Comparison of ENCODE assay signal across 9 mouse cellular contexts in genomic region chr9:108111593-108112121, GRCm38 (mm10). TPM values are rescaled to one million over a fixed set of nuclear protein-coding genes. Genes with fewer than 3 reads are reported as not detected.
DNase-seq lines count a peak whose midpoint lies in the region; ATAC-seq lines count a peak whose summit lies in the region.
"Had no signal": no experiment of that assay in that cellular context is flagged by ENCODE, and none has a peak within 500 bp of the region (broad histone marks: within the 10 kb centered on the region; RNA-seq: fewer than 3 reads in every experiment).

No protein-coding gene starts in this region.

- no peak overlapping the region for H3K27ac ChIP-seq in liver, embryonic 11.5 days (ENCODE audit: low read depth, low read length)
- peak overlapping the region; percentile 65; the same call in 1 of the 2 replicates for H3K27ac ChIP-seq in limb, embryonic 10.5 days
- H3K27ac ChIP-seq in neural tube, embryonic 13.5 days (replicated peaks), result 0 out of 2 replicates have a peak overlapping the region, but pooled peaks have one; percentile 13

- ATAC-seq in liver, embryonic 11.5 days (replicated peaks; ENCODE audit: low FRiP score), result no peak
- no peak for ATAC-seq in neural tube, embryonic 13.5 days (ENCODE audit: low read depth)

- H3K4me1 ChIP-seq in liver, embryonic 11.5 days (replicated peaks; ENCODE audit: control insufficient read depth, insufficient read depth, low read length), result peaks cover 8% of the 10 kb centered on the region
- H3K4me1 ChIP-seq in limb, embryonic 10.5 days, result peaks cover 30% of the 10 kb centered on the region
- peaks cover 9% of the 10 kb centered on the region for H3K4me1 ChIP-seq in neural tube, embryonic 13.5 days (replicated peaks)

- H3K9ac ChIP-seq in liver, embryonic 11.5 days (ENCODE audit: low read depth, low read length), result no peak overlapping the region; the same call in 1 of the 2 replicates
- 0 out of 2 replicates have a peak overlapping the region, but pooled peaks have one; percentile 38 for H3K9ac ChIP-seq in neural tube, embryonic 13.5 days

- 76% methylated on average over 17 of the region's 17 CpGs for WGBS in liver, embryonic 11.5 days
- WGBS in limb, embryonic 10.5 days, result 75% methylated on average over 17 of the region's 17 CpGs
- 75% methylated on average over 17 of the region's 17 CpGs for WGBS in neural tube, embryonic 13.5 days

- no peaks in the 10 kb centered on the region for H3K36me3 ChIP-seq in liver, embryonic 11.5 days (ENCODE audit: control insufficient read depth, insufficient read depth, low read length)
- H3K36me3 ChIP-seq in limb, embryonic 10.5 days, result no peaks in the 10 kb centered on the region
- peaks cover 94% of the 10 kb centered on the region for H3K36me3 ChIP-seq in neural tube, embryonic 13.5 days

- no peaks in the 10 kb centered on the region for H3K9me3 ChIP-seq in liver, embryonic 11.5 days (ENCODE audit: control insufficient read depth, low read length)
- H3K9me3 ChIP-seq in limb, embryonic 10.5 days (replicated peaks), result no peaks in the 10 kb centered on the region
- H3K9me3 ChIP-seq in neural tube, embryonic 13.5 days, result no peaks in the 10 kb centered on the region

- peak; percentile 54 for DNase-seq in cerebellum, adult 9-10 months
- no peak for DNase-seq in cerebellum, adult 11 months
- DNase-seq in liver, embryonic 11.5 days (ENCODE audit: low spot score), result no peak
- no peak for DNase-seq in liver
- no peak for DNase-seq in limb, embryonic 10.5 days (ENCODE audit: low spot score)
- no peak for DNase-seq in ovary, postnatal 10 days (ENCODE audit: low spot score)
- DNase-seq in thymus, postnatal 10 days (ENCODE audit: low spot score in 2 of 2), result no peak
- DNase-seq: layer of hippocampus, adult 9-11 months had no signal

- H3K4me3 ChIP-seq in liver, embryonic 11.5 days (ENCODE audit: low read depth, low read length), result peak overlapping the region; percentile 34
- peak overlapping the region; percentile 51 for H3K4me3 ChIP-seq in limb, embryonic 10.5 days
- no peak overlapping the region for H3K4me3 ChIP-seq in neural tube, embryonic 13.5 days

- peak overlapping the region; percentile 65 for H3K4me2 ChIP-seq in liver, embryonic 11.5 days
- peak overlapping the region; percentile 46 for H3K4me2 ChIP-seq in neural tube, embryonic 13.5 days

- H3K27me3 ChIP-seq in liver, embryonic 11.5 days (replicated peaks; ENCODE audit: control insufficient read depth, insufficient read depth, low read length), result peaks cover 41% of the 10 kb centered on the region
- H3K27me3 ChIP-seq in limb, embryonic 10.5 days (ENCODE audit: low read depth, poor library complexity, severe bottlenecking), result peaks cover 83% of the 10 kb centered on the region
- no peaks in the 10 kb centered on the region for H3K27me3 ChIP-seq in neural tube, embryonic 13.5 days

RNA-seq across cellular contexts. Expression of gene Apeh, which starts 17.3 kb away (rescaled TPM):
- 159 and 167 TPM in 2 replicates for polyA plus RNA-seq in liver, embryonic 11.5 days (2014; fragmentation: Nextera tagmentation; extraction: Ambion mirVana)
- 70.8 and 76.2 TPM in 2 replicates for polyA plus RNA-seq in limb, embryonic 10.5 days (2016; fragmentation: Nextera tagmentation; extraction: Ambion mirVana)
- 48.6 and 64.1 TPM in 2 replicates for polyA plus RNA-seq in neural tube, embryonic 13.5 days (2015; fragmentation: Nextera tagmentation; extraction: Ambion mirVana)

RNA-seq across cellular contexts. Expression of gene Rnf123, which starts 28.5 kb away (rescaled TPM):
- polyA plus RNA-seq in liver, embryonic 11.5 days (2014; fragmentation: Nextera tagmentation; extraction: Ambion mirVana), result 59.1 and 59.2 TPM in 2 replicates
- 31.8 and 37.5 TPM in 2 replicates for polyA plus RNA-seq in limb, embryonic 10.5 days (2016; fragmentation: Nextera tagmentation; extraction: Ambion mirVana)
- 43.8 and 44.0 TPM in 2 replicates for polyA plus RNA-seq in neural tube, embryonic 13.5 days (2015; fragmentation: Nextera tagmentation; extraction: Ambion mirVana)

RNA-seq across cellular contexts. Expression of gene Mst1, which starts 31.4 kb away (rescaled TPM):
- 9.7 and 12.5 TPM in 2 replicates for polyA plus RNA-seq in liver, embryonic 11.5 days (2014; fragmentation: Nextera tagmentation; extraction: Ambion mirVana)
- 0.54 and 0.74 TPM in 2 replicates for polyA plus RNA-seq in limb, embryonic 10.5 days (2016; fragmentation: Nextera tagmentation; extraction: Ambion mirVana)
- polyA plus RNA-seq in neural tube, embryonic 13.5 days (2015; fragmentation: Nextera tagmentation; extraction: Ambion mirVana), result 0.18 TPM in 1 of 2 replicates, not detected in the other

RNA-seq across cellular contexts. Expression of gene Amigo3, which starts 58.7 kb away (rescaled TPM):
- polyA plus RNA-seq in liver, embryonic 11.5 days (2014; fragmentation: Nextera tagmentation; extraction: Ambion mirVana), result 2.3 TPM in 2 replicates
- 1.9 and 3.5 TPM in 2 replicates for polyA plus RNA-seq in limb, embryonic 10.5 days (2016; fragmentation: Nextera tagmentation; extraction: Ambion mirVana)
- 2.8 and 3.0 TPM in 2 replicates for polyA plus RNA-seq in neural tube, embryonic 13.5 days (2015; fragmentation: Nextera tagmentation; extraction: Ambion mirVana)
